Mouse (Mus musculus) kidney, postnatal 25 days (tissue): ENCODE measurements around the gene Nbea.

Source experiments
- DNase-seq, 2 experiments: peaks; one replicate each; pipeline ENCODE4 v3.0.0; 2021; ENCODE audit warnings: mixed read lengths in 2 of 2

Nbea gene

DNA sequence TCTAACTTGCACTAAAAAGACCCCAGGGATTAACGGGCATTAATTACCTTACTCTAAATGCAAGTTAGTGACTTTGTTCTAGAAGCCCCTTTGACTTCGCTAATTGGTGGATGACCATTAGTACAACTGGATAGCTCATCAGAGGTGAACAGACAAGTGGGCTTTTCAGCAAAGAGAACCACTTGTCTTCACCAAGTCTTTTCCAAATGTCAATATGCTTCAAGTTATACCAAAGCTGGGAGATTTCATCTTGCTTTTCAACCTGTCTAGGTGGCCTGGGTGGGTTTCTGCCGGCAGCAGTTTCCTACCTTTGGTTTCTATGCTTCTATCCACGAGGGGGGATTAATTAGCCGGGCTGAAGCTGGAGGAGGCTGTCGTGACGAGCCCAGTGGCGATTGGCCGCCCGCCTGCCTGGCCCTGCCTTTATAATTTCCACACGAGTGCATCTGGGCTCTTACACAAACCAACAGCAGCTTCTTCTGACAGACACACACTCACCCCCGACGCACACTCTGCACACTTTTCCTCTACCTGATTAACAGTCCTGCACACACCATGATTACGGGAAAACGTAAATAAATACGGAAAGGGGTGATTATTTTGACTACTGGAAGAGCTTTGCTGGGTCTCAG is 401.3 kb downstream of the Nbea start, which contains the start of gene Mab21l1:
Gene Mab21l1 (plus strand): TSS at position 455 of the 632 bp plus-strand sequence.
- peak in 1 of 2 experiments; percentile 18 for DNase-seq

DNA sequence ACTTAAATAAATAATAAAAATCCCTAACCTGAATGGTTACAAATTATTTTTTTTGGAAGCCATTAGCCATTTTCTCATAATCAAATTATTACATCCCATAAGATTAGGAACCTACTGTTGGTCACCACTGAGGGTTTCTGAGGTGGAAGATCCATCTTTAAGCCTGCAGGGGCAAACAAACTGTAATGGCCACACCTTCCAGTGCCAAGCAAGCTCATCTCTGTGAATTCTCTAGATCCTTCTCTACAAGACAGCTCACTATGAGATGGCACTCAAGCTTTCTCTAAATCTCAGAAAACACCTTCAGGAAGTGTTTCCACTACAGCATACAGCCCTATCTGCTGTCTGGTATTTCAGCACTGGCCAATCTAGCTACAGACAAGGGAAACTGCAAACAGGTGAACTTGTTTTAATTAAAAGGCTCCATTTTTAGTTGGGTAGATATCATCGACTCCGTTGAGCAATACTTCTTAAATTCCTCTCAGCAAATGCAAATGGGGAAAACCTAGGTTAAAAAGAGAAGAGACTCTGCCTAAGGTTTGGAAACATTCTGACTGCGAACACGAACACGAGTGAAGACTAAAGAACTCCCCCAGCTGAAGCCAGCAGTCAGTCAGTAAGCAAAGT is 402.0 kb downstream of the Nbea start:
- DNase-seq: no peak

DNA sequence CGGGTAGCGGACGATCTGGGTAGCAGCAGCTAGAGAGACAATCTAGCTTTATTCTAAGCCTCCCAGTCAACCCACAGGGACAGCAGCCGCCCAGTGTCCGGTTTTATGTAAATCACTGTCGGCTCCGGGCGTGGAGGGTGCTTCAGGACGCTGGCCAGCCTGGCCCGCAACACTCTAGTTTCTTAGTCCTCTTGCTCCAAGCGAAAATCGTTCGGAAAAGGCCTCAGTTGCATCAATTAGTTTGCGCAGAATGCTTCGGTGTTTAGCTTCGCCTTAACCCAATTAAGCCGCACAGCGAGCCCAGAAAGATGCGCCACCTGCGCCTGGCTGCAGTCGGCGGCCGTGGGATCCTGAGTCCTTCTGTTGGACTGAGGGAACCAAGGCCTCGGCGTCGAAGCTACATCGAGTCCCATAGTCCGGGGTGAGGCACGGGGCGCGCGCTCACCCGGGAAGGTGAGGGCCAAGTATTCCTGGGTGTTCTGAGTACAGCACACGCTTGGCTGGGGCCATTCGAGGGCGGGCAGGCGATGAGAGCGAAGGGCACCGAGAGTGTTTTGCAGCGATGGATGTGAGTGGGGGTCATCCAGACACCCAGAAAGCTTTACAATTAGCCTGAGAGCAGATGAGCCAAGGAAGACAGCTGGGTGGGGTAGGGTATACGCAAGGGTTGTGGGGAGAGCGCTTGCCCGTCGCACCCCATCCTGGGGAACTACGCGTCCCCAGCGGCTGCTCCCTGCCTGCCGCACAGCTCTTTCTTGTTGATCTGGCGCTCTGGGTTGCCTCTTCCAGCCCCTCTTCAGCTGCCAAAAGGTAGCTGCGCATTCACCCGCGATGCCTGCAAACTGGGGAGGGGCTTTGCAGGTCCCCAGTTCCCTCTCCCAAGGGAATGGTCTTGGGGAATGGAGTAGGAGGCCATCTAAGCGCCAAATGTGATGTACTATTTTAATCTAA is 403.1 kb downstream of the Nbea start:
- no peak for DNase-seq

DNA sequence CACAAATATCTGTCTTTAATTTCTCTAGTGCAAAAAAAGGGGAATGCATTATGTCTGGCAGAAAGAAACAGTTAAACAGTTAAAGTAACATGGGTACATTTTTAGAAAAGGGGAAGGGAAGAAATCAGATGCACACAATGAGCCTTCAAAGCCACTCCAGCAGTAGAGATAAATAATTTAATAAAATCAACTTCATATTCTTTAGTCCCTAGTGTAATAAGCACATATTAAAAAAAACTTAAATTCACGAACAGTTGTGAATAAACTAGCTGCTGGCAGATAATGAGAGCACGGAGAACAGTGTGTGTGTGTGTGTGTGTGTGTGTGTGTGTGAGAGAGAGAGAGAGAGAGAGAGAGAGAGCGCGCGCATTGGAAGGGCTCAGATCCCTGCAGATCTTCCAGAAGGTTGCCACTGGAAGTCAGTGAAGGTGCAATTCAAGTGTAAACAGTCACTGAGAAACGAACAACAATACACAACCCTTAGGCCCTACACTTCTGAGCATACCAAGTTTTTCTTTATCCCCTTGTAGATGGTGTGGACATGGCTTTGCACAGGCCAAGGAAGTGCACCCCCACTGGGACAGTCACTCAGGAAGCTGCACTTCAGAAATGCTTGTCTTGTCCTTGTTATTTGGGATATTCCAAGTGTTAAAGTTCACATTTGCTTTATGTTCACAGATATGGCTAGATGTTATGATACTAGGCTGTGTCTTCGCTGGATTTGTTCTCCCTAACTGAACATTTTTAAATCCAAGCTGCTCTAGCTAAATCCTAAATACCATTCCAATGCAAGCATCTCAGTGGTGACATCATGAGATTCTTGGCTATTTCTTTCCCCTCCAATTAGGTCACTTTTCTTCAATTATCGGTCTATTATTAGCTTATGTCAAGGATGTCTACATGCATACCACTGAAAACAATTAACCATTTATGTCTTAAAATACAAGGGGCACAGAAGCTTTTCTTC is 404.5 kb downstream of the Nbea start:
- DNase-seq: no peak

DNA sequence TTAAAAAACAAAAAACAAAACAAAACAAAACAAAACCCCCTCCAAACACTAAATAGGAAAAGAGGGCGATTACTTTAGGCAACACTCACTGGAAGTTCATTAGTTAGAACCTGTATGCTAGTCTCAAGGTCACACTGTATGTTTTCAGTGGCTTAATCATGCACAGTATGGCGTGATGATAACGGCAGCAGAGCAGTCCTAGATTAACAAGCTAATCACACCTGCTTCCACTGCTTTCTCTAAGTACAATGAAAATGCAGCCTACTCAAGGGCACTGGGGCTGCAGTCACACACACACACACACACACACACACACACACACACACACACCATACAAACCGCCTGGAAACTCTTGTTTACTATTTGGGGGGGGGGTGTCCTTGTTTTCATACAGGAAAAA is 406.0 kb downstream of the Nbea start:
- no peak for DNase-seq

DNA sequence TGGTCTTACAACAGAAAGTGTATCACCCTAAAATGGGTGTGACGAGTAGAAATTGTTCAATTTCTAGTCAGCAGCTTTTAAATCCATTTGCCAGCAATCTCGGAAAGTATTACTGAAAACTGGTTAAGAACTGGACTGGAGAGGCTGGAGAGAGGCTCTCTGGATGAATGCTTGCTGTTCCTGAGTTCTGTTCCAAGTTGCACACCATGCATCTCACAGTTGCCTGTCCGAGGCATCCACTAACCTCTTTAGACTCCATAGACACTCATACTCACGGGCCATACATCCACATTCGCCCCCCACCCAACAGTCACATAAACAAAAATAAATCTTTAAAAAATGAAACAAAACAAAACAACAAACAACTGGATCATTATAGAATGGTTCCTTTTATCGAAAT is 407.7 kb downstream of the Nbea start:
- no peak for DNase-seq

DNA sequence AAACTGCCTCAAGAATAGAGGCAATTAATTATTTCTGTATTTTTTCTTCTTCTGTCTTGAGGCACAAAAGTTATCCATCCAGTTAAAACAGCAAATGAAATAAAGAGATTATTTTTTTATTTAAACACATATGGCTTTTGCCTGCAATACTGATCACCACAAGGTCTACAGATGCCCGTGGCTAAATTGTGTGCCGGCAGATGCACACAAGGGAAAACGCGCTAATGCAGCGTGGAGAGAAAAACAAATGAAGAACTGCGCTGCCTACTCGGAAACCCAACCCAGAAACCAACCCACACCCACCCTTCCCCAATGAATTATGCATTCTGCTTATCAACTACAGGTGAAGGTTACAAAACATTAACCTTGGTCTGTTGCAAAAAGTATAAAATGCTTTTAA is 408.3 kb downstream of the Nbea start:
- no peak for DNase-seq

DNA sequence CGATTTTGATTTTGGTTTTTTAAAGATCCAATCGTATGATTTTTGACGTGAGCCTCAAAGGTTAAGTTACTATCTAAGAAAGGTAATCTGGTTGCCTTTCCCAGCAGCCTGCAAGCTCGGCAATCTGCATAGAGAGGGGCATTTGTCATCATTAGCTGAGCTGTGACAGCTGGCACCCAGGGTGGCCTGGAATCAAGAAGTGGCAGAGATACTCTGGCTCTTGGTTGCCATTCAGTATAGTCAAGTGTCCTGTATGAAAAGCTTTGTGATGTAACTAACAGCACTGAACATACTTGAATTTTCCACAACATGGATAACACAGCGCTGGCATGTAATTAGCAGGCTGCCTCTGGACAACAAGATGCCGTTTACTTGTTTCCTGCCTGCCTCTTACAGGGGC is 409.3 kb downstream of the Nbea start:
- no peak for DNase-seq

DNA sequence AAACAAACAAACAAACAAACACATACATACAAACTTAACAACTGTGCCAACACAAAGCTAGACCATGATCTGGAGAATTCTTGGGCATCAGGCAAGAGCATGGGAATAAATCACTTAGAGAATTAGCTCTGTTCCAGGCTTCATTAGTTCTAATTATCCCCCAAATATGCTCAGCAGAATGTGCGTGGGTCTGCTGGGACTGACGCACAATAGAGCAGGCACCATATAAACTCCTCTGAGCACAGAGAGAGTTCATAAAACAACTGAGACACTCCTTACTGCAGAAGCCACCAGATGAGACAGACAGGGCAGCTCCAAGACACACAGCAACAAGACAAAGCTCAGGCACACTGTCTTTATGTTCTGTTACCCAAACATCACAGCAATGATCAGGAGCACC is 414.2 kb downstream of the Nbea start:
- DNase-seq: no peak

DNA sequence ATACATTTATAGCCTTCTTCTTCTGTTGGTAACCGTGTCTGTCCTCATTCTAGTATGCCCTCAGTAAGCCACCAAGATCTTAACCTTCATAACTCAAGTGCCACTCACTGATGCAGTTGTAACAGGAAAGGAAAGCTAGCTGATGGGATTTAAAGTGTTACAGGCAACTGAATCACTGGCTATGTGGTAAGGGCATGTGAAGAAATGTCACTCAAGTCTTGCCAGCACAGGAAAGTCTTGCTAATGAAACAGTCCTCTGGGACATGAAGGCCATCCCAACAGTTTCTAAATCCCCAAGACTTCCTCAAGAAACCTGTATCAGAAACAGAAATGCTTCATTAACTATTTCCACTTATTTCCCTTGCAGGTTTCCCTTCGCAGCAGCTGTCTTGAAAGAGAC is 414.8 kb downstream of the Nbea start:
- no peak for DNase-seq

DNA sequence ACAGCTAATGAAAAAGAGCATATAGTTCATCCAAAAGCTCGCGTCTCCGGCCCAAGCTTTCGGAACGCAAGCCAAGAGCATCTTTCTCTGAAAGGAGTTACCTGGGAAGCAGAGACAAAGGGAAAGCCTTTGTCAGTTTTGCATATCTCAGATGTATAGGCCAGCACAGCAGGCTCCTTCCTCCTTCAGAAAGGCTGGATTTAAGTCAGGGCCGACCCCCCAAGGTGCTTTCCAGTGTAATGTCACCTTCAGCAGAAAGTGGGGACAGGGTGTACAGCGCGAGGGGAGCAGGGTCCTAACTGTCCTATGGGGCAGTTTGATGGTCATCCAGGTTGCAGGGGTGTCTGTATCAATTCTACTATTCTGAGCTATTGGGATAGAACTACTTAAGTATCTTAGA is 419.9 kb downstream of the Nbea start:
- no peak for DNase-seq

DNA sequence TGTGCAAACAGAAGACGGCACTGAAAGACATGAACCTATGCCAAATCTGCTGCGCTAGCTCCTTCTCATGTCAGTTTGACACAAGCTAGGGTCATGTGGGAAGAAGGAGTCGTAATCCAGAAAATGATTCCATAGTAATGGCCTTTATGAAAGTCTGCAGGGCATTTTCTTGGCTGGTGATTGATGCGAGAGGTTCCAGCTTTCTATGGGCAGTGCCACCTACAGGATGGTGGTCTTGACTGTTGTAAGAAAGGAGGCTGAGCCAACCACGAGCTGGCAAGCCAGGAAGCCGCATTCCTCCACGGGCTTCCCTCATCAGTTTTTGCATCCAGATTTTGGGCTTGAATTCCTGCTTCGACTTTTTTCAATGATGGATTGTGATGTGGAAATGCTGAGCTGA is 425.2 kb downstream of the Nbea start:
- no peak for DNase-seq

DNA sequence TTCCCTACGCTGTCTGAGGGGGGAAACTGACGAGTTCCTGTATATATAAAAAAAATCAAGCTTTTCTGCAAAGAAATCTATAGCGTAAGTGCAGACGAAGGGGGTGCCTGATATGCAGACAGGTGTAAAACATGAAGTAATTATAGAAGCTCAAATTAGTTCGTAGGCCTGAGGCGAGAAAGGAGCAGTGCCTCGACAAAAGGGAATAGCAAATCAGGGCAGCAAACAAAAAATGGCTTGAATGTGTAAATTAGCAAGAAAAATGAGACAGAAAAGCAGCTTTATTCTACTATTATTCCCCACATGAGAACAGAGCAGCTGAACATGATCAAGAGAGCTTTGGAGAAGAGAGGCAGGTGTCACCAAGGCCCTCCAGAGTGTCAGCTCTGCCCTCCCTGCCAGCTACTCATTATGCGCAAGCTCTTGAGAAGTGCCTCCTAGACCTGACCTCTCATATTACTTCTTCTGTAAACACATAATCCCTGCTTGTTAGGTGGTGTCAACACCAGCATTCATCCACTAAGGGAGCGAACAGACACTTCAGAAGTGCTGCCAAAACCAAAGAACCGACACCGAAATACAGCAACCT is 426.8 kb downstream of the Nbea start:
- DNase-seq: no peak

DNA sequence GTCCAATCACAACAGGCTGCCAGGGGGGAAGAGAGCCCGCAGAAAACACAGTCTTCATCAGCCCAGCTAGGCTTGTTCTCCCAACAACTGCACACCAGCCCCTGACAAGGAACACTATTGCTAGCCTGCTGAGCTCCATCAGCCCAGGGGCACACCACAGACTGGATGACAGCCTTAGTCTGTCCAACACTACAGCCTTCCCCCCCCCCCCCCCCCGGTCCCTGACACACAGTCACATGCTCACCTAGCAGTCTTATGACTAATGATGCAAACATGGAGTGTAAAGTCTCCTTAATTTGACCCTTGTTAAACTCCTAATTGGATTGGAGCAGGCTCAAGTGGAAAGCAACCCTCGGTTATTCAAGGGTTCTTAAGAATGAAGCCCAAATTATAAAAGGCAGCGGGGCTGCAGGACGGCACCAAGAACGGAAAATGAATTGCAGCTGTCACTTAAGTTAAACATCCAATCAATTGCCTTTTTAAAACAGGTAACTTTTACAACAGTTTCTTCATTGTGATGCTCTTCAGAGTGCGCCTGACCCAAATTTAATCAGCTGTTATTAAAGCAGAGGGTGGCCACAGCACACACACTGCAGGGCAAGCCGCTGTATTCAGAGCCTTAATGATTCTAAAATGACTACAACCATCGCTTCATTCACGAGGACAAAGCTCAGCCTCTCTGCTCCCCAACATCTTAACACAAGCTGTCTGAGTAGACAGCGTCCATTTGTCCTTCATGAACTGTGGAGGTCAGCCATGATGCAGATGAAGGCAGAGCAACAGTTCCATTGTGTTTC is 427.5 kb downstream of the Nbea start:
- DNase-seq: no peak

DNA sequence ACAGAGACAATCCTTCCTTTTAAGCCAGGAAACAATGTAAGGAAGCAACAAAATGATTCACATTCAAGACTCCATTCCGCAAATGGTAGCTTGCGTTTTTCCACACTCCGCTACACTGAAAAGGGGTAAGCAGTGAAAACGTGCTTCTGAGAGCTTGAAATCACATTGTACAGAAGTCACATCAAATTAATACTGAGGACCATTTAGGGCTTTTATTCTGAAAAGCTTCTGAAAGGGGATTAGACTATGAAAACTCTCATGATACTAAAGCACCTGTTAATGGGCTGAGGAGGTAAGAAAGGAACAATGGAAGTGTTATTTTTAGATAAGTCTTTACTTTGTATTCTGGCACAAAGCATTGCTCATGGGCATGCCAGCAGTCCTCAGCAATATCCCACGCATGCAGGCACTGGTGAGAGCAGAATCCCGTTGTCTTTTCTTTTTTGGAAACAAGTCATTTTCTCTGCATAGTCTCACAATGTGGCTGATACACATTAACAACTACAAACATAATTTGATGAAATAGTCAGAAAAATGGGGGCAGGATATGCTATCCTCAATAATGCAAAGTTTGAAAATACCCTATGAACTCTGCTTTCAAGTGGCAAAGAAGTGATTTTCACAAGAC is 428.4 kb downstream of the Nbea start:
- no peak for DNase-seq

DNA sequence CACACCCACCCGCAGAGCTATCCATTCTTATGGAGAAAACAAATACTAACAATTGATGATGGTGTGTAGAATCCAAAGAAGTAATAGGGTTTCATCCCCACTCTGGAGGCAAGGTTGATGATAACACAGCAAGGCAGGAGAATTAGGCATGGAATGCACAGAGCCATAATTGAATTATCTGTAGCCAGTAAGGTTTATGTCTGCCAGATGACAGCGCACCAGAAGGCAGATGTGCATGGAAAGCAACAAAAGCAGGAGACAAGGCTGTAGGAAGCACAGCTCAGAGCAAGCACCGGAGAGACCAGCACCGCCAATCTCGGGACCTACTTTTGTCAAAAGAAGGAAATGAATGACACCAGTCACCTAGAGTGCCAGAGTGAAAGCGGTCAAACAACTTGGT is 429.6 kb downstream of the Nbea start:
- no peak for DNase-seq

DNA sequence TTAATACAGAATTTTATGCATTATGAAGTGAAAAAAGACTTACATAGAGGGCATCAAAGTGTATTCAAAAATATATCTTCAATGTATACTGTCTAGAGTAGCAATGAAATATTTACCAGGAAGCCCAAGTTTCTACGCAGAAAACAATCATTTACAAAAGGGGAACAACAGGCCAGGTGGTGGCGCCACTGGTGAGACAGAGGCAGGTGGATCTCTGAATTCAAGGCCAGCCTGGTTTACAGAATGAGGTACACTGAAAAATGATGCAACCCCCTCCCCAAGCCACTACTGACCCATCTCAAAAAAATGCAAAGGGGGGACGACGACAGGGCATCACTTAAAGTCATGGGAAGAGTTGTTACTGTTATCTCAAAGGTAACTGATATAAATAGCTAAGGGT is 430.9 kb downstream of the Nbea start:
- no peak for DNase-seq

DNA sequence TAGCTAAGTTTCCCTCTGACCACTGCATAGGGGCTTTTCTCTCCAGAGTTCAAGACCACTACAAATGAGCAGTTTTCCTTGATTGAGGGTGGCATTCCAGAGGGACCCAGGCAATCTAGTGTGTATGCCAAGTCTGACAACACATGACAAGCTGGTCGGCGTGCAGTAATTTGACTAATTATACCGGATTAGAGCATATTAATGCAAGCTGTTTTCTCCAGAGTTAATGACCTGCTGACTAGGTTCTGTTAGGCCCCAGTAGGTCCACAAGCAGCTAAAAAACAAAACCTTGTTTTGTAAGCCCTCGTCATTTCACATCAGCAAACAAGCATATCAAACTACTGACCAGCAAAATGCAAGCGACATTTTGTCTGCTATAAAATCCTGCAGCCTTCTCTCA is 432.1 kb downstream of the Nbea start:
- DNase-seq: no peak

DNA sequence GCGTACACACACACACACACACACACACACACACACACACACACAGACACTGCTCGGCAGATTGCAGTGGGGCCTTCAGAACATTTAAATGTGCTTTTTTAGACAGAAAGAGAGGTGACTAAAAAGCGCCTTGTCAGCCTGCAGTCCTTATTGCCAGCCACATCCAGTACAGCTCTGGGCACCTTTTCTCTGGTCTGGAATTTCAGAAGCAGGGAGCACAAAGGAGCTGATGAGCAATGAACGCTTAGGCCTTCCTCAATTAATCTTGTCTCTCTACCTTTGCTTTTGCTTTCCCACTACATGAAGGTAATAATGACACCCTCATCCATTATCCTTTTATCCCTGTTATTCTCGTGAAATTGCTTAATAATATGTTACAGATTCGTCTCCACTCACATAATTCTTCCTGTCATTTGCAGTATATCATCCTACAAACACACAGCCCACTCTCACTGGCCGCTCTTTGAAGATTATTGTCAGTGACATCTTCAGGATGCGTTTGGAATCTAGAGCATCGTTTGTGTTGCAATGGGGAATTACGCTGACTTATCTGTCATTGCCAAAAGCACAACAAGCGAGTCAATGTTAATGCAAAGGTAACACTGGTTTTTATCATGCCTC is 432.9 kb downstream of the Nbea start:
- no peak for DNase-seq

DNA sequence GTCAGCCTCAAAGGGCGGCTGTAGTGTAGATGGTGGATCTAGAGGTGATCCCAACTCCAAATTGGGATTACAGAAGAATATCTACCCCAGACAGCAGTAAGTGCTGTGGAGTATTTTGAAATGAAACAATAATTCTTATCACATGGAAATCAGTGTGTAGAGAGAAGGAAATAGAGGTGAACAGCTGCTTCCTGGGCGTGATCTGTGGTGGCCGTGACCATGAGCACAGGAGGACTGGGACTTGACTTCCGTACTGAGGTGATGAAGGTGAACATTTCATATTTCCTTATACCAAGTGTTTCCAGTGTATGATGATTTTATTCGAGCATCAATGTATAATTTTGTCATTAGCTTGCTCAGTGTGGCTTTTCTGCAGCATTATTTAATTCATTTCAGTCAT is 439.6 kb downstream of the Nbea start:
- DNase-seq: no peak
